Mouse (Mus musculus): ENCODE measurements around the gene Mgat4b. TPM values are rescaled to one million over a fixed set of nuclear protein-coding genes. Genes with fewer than 3 reads are reported as not detected.
A peak's percentile ranks its signal among the peaks of the same experiment; 100 is the strongest.

Gene Mgat4b
- polyA plus RNA-seq, 1 experiment from 2014 or later, result 52.8 TPM

DNA sequence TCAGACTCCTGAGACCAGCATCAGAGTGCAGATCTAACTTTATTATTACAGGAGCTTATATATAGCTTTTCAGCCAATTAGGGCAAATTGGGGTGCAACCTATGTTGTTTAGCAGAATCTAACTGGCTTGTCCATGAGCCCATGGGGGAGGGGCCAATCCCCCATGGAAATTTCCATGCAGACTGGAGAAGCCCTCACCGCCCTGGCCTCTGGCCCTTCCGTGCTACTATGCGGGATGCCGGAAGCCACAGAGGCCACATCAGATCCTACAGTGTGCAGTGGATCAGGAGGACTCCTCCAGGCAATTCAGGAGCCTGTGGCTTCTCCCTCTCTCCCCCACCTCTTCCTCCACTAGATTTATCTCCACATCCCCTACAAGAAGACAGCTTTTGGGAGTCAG, 7.1 kb downstream of the Mgat4b start:
- Histone ChIP-seq H3K4me3 (no peak overlapping the region), H3K9ac (no peak overlapping the region), H3K27ac (no peak overlapping the region), H3K9me3 (replicated peaks) (no peaks in the 10 kb centered on the region), H3K27me3 (no peaks in the 10 kb centered on the region; the same call in 1 of the 2 replicates), H3K36me3 (no peaks in the 10 kb centered on the region), H3K4me1 (peaks cover 7% of the 10 kb centered on the region), H3K4me2 (replicated peaks) (no peak overlapping the region)
- 57% methylated on average over 4 of the region's 4 CpGs for WGBS
- no peak for ATAC-seq (ENCODE audit: low FRiP score)

DNA sequence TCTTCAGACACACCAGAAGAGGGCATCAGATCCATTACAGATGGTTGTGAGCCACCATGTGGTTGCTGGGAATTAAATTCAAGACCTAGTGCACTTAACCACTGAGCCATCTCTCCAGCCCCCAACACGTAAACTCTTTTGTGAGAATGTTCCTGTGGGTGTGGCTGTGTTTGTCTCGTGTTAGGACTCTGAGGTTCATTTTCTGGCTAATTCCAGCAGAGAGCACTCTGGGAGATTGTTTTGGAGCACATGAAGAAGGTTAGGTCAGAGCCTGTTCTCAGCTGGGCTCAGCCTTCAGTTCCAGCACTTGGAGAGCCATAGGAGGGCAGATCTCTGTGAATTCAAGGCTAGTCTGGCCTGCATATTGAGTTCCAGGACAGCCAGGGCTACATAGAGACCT, 9.1 kb downstream of the Mgat4b start:
- Histone ChIP-seq H3K36me3 (no peaks in the 10 kb centered on the region), H3K9ac (no peak overlapping the region), H3K27me3 (no peaks in the 10 kb centered on the region; the same call in 1 of the 2 replicates), H3K27ac (no peak overlapping the region), H3K4me2 (replicated peaks) (no peak overlapping the region), H3K4me3 (no peak overlapping the region), H3K4me1 (peaks cover 20% of the 10 kb centered on the region), H3K9me3 (replicated peaks) (no peaks in the 10 kb centered on the region)
- 54% methylated on average over 2 of the region's 2 CpGs for WGBS
- no peak for ATAC-seq (ENCODE audit: low FRiP score)

DNA sequence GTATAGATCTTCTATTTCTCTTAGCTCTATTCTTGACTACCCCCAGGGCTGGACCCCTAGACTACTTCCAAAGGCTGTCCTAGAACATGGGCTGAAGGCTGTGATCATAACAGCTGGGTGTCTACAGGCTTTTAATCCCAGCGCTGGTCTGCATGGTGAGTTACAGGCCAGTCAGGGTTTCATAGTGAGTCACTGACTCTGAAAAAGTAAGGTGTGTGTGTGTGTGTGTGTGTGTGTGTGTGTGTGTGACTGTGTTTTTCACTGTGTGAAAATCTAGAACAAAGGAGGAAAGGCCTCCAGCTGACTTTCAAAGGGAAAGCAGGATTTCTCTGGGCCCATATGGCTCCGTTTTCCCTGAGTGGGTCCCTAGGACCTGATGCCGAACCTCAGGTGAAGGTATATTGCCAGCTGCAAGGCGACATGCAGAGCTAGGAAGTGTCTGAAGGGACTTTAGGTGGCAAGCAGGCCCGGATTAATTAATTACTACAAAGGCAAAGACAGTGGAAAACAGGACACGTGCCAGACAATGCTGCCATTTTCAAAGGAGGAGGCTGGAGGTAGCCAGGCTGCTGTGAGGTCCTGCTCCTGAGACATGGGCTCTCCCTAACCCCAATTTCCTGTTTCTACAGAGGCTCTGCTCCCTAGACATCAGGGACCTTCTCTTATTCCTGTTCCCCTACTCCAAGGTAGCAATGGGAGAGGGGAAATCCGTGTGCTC, 12.0 kb downstream of the Mgat4b start:
- Histone ChIP-seq H3K27ac (no peak overlapping the region), H3K4me3 (no peak overlapping the region), H3K27me3 (no peaks in the 10 kb centered on the region), H3K9ac (no peak overlapping the region), H3K4me2 (replicated peaks) (peak overlapping the region; percentile 84; the same call in 1 of the 2 replicates), H3K9me3 (replicated peaks) (no peaks in the 10 kb centered on the region), H3K36me3 (no peaks in the 10 kb centered on the region), H3K4me1 (peaks cover 35% of the 10 kb centered on the region)
- WGBS, result 46% methylated on average over 7 of the region's 7 CpGs
- no peak for ATAC-seq (ENCODE audit: low FRiP score)

DNA sequence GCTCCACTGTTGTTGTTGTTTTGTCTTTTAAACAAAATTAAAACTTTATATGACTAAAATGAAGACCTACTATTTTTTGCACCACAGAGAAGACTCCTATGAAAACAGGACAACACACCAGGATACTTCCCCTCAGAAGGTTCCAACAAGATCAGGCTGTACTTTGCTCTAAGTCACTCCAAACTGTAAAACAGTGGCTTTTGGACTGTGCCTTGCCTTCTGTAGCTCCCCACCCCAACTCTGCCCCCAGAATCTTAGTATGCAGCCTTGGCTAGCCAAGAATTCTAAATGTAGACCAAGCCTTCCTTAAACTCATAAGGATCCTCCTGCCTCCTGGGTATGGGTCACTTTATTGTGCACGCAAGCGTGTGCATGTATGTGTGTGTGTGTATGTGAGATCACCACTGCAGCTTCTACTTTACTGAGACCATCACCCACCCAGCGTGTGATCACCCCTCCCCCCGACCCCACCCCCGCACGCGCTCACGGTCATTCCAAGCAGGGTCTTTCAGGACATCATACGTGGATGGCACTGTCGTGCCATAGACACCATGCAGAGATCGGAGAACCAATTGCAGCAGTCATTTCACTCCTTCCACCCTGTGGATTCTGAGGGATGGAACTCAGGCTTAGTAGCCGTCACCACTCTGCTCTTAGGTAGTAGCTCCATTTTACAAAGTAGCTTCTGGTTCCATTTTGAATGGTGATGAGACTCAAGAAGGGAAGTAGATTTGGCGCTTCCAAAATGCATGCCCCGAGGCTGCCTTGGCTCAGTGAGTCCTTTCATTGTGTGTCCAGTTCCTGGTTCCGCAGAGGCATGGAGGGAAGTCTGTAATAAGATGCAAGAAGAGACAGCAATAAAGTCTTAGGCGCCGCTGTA, 13.3 kb downstream of the Mgat4b start:
- Histone ChIP-seq H3K27ac (peak overlapping the region; percentile 94), H3K27me3 (peaks cover 3% of the 10 kb centered on the region; the same call in 1 of the 2 replicates), H3K9me3 (replicated peaks) (no peaks in the 10 kb centered on the region), H3K4me1 (peaks cover 46% of the 10 kb centered on the region), H3K4me2 (replicated peaks) (peak overlapping the region; percentile 84), H3K36me3 (no peaks in the 10 kb centered on the region), H3K9ac (peak overlapping the region; percentile 99), H3K4me3 (peak overlapping the region; percentile 97)
- peak; percentile 7 for ATAC-seq (ENCODE audit: low FRiP score)
- 7% methylated on average over 17 of the region's 17 CpGs for WGBS

DNA sequence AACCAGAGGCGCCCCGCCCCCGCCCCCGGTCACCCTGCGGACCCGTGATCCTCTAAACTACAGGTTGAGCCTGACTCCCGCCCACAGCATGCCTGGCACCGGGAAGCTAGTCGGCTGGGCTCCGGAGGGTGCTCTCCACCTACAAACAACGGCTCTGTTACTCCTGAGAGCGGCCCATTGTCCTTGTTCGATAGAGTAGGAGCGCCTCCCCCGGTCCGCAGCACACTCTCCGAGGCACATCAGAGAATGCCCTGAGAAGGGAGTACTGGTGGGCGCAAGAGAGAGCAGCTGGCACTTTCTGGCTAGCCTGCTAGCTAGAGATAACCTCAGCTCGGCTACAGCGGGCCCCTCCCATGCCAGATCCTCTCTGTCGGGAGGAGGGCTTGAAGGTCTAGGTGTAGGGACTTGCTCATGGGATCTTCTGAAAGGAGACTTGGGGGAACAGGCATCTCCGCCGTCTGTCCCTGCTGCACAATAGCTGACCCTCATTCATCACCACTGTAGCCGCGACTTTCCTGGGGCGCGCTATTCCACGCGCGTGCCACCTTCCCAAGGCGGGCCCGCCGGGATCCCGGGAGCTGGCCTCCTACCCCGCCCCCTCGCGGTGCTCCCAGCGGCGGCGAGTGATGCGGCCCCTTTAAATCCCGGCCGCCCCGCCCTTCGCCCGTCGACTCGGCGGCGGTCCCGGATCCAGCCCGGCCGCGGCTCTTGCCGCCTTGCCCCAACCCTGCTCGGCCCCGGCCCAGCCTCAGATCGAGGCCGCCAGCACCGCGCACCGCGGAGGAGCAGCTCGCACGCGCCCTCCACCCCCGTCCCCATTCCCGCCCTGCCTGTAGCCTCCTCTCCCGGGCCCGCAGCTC, 14.2 kb downstream of the Mgat4b start:
- peak overlapping the region; percentile 99 for H3K9ac ChIP-seq
- H3K4me2 ChIP-seq (replicated peaks), result peak overlapping the region; percentile 84
- H3K9me3 ChIP-seq (replicated peaks), result no peaks in the 10 kb centered on the region
- H3K27ac ChIP-seq, result peak overlapping the region; percentile 94
- H3K4me3 ChIP-seq, result peak overlapping the region; percentile 97
- peaks cover 52% of the 10 kb centered on the region for H3K4me1 ChIP-seq
- peak; percentile 83 for ATAC-seq (ENCODE audit: low FRiP score)
- H3K36me3 ChIP-seq, result no peaks in the 10 kb centered on the region
- peaks cover 10% of the 10 kb centered on the region for H3K27me3 ChIP-seq
- under 1% methylated on average over 70 of the region's 70 CpGs for WGBS

DNA sequence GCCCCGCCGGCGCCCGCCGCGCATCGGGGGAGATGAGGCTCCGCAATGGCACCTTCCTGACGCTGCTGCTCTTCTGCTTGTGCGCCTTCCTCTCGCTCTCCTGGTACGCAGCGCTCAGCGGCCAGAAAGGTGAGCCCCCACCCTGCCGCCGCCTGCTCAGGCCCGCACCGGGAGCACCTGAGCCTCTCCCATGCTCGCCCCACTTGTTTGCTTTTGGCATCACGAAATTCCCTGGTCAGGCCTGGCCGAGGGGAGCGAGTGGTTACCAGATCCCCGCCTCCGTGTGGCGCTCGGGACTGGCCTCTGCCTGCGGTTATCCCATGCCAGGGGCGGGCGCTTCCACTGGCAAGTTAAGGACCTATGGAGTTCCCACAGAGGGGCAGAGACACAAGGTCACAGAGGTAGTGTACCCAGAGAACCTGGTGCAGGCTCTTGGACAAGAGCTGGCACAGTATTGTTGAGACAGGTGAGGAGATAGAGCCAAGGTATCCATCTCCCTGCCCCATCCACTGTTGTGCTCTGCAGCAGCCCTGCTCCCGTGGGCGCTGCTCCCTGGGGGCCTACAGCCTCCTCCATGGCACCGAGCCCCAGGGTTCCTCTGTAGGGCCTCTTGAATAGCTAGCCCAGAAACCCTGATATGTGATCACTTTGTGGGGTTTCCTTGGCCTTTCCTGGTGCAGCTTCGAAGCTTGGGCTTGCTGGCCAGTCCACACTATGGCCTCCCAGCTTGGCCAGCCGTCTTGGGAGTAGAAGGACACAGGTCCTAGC, 15.1 kb downstream of the Mgat4b start:
- Histone ChIP-seq H3K4me2 (replicated peaks) (peak overlapping the region; percentile 84), H3K36me3 (no peaks in the 10 kb centered on the region), H3K4me1 (peaks cover 53% of the 10 kb centered on the region), H3K9ac (peak overlapping the region; percentile 99), H3K27ac (peak overlapping the region; percentile 94), H3K27me3 (peaks cover 14% of the 10 kb centered on the region), H3K4me3 (peak overlapping the region; percentile 97), H3K9me3 (replicated peaks) (no peaks in the 10 kb centered on the region)
- peak; percentile 33 for ATAC-seq (ENCODE audit: low FRiP score)
- WGBS, result 4% methylated on average over 34 of the region's 34 CpGs

DNA sequence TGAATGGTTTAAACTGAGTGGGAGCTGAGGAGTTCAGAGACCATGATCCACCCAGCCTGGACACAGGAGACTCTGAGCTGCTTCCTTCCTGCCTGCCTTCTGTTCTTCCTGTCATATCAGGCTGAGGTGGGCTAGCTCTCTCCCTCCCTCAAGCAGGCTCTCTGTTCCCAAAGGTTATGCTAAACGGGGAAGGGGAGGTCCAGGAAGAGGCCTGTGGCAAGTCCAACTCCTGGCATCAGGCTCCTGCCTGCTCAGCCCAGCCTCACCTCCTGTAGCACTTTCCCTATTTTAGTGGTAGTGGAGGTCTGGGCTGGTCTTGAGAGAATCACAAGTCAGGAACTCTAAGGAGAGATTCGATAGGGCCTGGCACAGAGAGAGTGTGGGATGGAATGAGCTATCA, 15.7 kb downstream of the Mgat4b start:
- H3K9ac ChIP-seq, result peak overlapping the region; percentile 99
- peak overlapping the region; percentile 84 for H3K4me2 ChIP-seq (replicated peaks)
- 40% methylated on average over 2 of the region's 2 CpGs for WGBS
- H3K4me3 ChIP-seq, result peak overlapping the region; percentile 97
- H3K9me3 ChIP-seq (replicated peaks), result no peaks in the 10 kb centered on the region
- H3K36me3 ChIP-seq, result no peaks in the 10 kb centered on the region
- H3K27ac ChIP-seq, result peak overlapping the region; percentile 23; the same call in 1 of the 2 replicates
- H3K27me3 ChIP-seq, result peaks cover 14% of the 10 kb centered on the region
- peaks cover 56% of the 10 kb centered on the region for H3K4me1 ChIP-seq
- ATAC-seq (ENCODE audit: low FRiP score), result no peak

DNA sequence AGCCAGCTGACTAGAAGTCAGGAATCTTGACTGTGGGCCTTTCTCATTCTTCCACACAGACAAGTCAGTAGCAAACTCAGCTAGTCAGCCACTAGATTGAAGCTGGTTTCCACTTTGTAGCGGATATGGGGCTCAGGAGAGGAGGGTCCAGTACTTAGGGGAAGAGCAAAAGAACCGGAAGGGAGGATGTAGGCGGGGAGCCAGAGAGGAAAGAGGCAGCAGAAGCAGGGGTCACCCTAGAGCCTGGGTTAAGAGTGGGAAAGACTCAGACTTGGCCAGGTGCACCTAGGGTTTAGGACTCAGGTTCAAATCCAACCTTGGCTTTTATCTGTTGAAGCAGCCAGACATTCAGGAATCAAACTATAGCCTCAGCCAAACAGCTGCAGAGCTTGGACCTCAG, 16.5 kb downstream of the Mgat4b start:
- ATAC-seq (ENCODE audit: low FRiP score), result no peak
- no peak overlapping the region for H3K27ac ChIP-seq
- peak overlapping the region; percentile 84; the same call in 1 of the 2 replicates for H3K4me2 ChIP-seq (replicated peaks)
- peaks cover 14% of the 10 kb centered on the region for H3K27me3 ChIP-seq
- 0 out of 2 replicates have a peak overlapping the region, but pooled peaks have one; percentile 99 for H3K9ac ChIP-seq
- no peak overlapping the region for H3K4me3 ChIP-seq
- H3K9me3 ChIP-seq (replicated peaks), result no peaks in the 10 kb centered on the region
- peaks cover 4% of the 10 kb centered on the region for H3K36me3 ChIP-seq
- WGBS, result 80% methylated on average over 3 of the region's 3 CpGs
- H3K4me1 ChIP-seq, result peaks cover 56% of the 10 kb centered on the region

DNA sequence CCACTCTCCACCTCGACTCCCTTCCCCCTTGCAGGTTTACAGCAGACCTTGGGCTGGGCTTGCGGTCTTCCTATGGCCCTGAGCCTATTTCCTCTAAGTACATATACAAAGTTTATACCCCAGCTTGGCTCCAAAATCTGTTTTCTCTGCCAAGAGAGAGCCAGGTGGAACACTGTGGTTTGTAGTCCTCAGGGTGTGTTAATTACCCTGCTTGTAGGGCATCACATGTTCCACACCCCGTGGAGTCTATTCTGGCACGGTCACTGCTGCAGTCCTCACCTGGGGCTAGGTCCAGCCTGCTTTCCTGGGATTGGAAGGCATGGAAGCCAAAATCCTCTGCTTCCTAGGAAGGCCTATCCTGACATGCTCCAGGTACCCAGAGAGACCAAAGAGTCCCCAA, 17.0 kb downstream of the Mgat4b start:
- Histone ChIP-seq H3K36me3 (peaks cover 10% of the 10 kb centered on the region), H3K27ac (no peak overlapping the region), H3K27me3 (peaks cover 14% of the 10 kb centered on the region), H3K9ac (no peak overlapping the region), H3K4me3 (no peak overlapping the region), H3K9me3 (replicated peaks) (no peaks in the 10 kb centered on the region), H3K4me1 (peaks cover 56% of the 10 kb centered on the region), H3K4me2 (replicated peaks) (no peak overlapping the region)
- no peak for ATAC-seq (ENCODE audit: low FRiP score)
- 88% methylated on average over 4 of the region's 4 CpGs for WGBS

DNA sequence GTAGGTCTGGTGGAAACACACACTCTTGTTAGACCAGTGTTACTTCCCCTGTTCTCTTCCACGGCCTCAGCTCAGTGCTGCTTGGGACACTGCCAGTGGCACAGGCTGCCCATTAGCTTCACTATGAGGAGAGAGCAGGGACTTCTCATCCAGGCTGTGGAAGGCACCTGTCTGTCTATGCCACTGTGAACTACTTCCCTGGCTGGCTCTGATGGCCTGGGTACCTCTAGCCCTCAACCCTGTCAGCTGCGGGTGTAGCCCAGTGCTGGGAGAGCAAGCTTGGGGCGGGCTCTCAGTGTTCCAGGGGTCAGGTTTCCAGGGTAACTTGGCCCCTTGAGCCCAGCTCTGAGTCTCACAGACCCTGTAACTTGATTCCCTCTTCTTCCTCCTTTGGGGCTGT, 18.1 kb downstream of the Mgat4b start:
- Histone ChIP-seq H3K4me1 (peaks cover 46% of the 10 kb centered on the region), H3K9me3 (replicated peaks) (no peaks in the 10 kb centered on the region), H3K27me3 (peaks cover 14% of the 10 kb centered on the region), H3K27ac (no peak overlapping the region), H3K4me2 (replicated peaks) (0 out of 2 replicates have a peak overlapping the region, but pooled peaks have one; percentile 4), H3K9ac (peak overlapping the region; percentile 23; the same call in 1 of the 2 replicates), H3K36me3 (peaks cover 20% of the 10 kb centered on the region), H3K4me3 (no peak overlapping the region)
- 21% methylated on average over 3 of the region's 3 CpGs for WGBS
- no peak for ATAC-seq (ENCODE audit: low FRiP score)

DNA sequence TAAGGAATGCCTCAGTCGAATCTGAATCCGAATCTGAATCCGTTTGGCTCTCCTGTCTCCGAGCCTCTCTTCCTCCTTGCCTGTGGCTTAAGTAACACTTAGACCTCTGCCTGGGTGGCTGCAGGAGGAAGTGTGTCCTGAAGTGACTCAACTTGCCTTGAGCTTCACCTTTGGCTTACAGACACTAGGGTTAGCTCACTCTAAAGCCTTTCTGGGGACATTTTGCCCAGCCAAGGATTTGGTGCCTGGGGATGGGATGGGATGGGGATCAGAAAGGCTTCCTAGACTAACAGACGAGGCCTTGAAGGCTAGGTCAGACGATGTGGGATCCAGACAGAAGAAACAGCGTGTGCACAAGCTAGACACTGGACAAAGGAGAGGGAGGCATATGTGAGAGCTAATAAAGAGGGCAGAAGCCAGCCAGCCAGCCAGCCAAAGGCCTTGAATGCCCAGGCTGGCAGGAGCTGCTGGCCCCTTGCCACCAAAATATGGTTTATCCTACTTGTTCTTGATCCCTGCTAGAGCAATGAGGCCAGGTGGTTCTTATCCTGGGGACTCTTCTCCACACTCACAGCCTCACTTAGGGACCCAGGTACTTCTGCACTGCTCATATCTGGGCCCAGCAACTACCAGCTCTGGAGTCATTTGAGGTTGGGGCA, 18.7 kb downstream of the Mgat4b start:
- no peak overlapping the region for H3K27ac ChIP-seq
- ATAC-seq (ENCODE audit: low FRiP score), result no peak
- H3K4me1 ChIP-seq, result peaks cover 42% of the 10 kb centered on the region
- H3K36me3 ChIP-seq, result peaks cover 26% of the 10 kb centered on the region
- no peak overlapping the region for H3K4me3 ChIP-seq
- H3K27me3 ChIP-seq, result peaks cover 14% of the 10 kb centered on the region
- H3K4me2 ChIP-seq (replicated peaks), result no peak overlapping the region
- WGBS, result 50% methylated on average over 7 of the region's 7 CpGs
- no peaks in the 10 kb centered on the region for H3K9me3 ChIP-seq (replicated peaks)
- no peak overlapping the region; the same call in 1 of the 2 replicates for H3K9ac ChIP-seq

Measured in hindbrain, embryonic 12.5 days (tissue).